ENCODE assay signal across 8 mouse cellular contexts in genomic region chr2:6167843-6168558, GRCm38 (mm10). TPM values are rescaled to one million over a fixed set of nuclear protein-coding genes. Genes with fewer than 3 reads are reported as not detected.
A peak's percentile ranks its signal among the peaks of the same experiment; 100 is the strongest.
DNase-seq lines count a peak whose midpoint lies in the region; ATAC-seq and TF ChIP-seq lines count a peak whose summit lies in the region.

No protein-coding gene starts in this region.

- ATAC-seq in granulocyte monocyte progenitor cell, adult 5-6 weeks (replicated peaks; ENCODE audit: poor library complexity, severe bottlenecking), result peak; percentile 44
- ATAC-seq in liver, embryonic 11.5 days (replicated peaks; ENCODE audit: low FRiP score), result peak; percentile 20; the same call in 1 of the 2 replicates
- ATAC-seq in neural tube, embryonic 15.5 days (ENCODE audit: low FRiP score), result peak; percentile 53; the same call in 1 of the 2 replicates

- no peaks in the 10 kb centered on the region for H3K79me3 ChIP-seq in C2C12 (ENCODE audit: low read depth)

- no peak overlapping the region for H3K27ac ChIP-seq in liver, embryonic 11.5 days (ENCODE audit: low read depth, low read length)
- no peak overlapping the region for H3K27ac ChIP-seq in neural tube, embryonic 15.5 days (replicated peaks)

- no peaks in the 10 kb centered on the region for H3K9me3 ChIP-seq in liver, embryonic 11.5 days (ENCODE audit: control insufficient read depth, low read length)
- no peaks in the 10 kb centered on the region for H3K9me3 ChIP-seq in neural tube, embryonic 15.5 days (replicated peaks)

- H3K79me2 ChIP-seq in C2C12 (ENCODE audit: control insufficient read depth, insufficient read depth), result no peaks in the 10 kb centered on the region

- H3K4me1 ChIP-seq in liver, embryonic 11.5 days (replicated peaks; ENCODE audit: control insufficient read depth, insufficient read depth, low read length), result no peaks in the 10 kb centered on the region
- no peaks in the 10 kb centered on the region for H3K4me1 ChIP-seq in neural tube, embryonic 15.5 days

- no peaks in the 10 kb centered on the region for H3K27me3 ChIP-seq in C2C12 (ENCODE audit: control insufficient read depth, insufficient read depth, insufficient read length)
- H3K27me3 ChIP-seq in liver, embryonic 11.5 days (replicated peaks; ENCODE audit: control insufficient read depth, insufficient read depth, low read length), result no peaks in the 10 kb centered on the region
- H3K27me3 ChIP-seq in neural tube, embryonic 15.5 days (replicated peaks), result no peaks in the 10 kb centered on the region

- peak; percentile 73 for DNase-seq in adrenal gland, adult 18-20 months (ENCODE audit: low spot score in 2 of 2)
- DNase-seq in embryo, embryonic 11 days, result peak; percentile 85
- peak; percentile 89 for DNase-seq in kidney, postnatal 10 days
- no peak for DNase-seq in liver, embryonic 11.5 days (ENCODE audit: low spot score)
- DNase-seq in thymus, postnatal 25 days, result peak; percentile 65

- H3K4me3 ChIP-seq in C2C12 (ENCODE audit: insufficient read depth, poor library complexity, severe bottlenecking), result no peak overlapping the region
- no peak overlapping the region for H3K4me3 ChIP-seq in liver, embryonic 11.5 days (ENCODE audit: low read depth, low read length)
- no peak overlapping the region for H3K4me3 ChIP-seq in neural tube, embryonic 15.5 days (replicated peaks)

- H3K4me2 ChIP-seq in liver, embryonic 11.5 days, result no peak overlapping the region
- H3K4me2 ChIP-seq in neural tube, embryonic 15.5 days, result no peak overlapping the region

- H3K36me3 ChIP-seq in C2C12 (ENCODE audit: control insufficient read depth, insufficient read depth), result no peaks in the 10 kb centered on the region
- H3K36me3 ChIP-seq in liver, embryonic 11.5 days (ENCODE audit: control insufficient read depth, insufficient read depth, low read length), result no peaks in the 10 kb centered on the region
- no peaks in the 10 kb centered on the region for H3K36me3 ChIP-seq in neural tube, embryonic 15.5 days

- 24% methylated on average over 5 of the region's 5 CpGs for WGBS in liver, embryonic 11.5 days
- 34% methylated on average over 5 of the region's 5 CpGs for WGBS in neural tube, embryonic 15.5 days

- no peak overlapping the region for H3ac ChIP-seq in C2C12 (ENCODE audit: control insufficient read depth, insufficient read length, low read depth)

- TF ChIP-seq CTCF in C2C12 (IDR thresholded peaks at IDR 0.05; ENCODE audit: control insufficient read depth, insufficient read depth, insufficient read length), result peak; percentile 39

- no peak overlapping the region for H3K9ac ChIP-seq in liver, embryonic 11.5 days (ENCODE audit: low read depth, low read length)
- H3K9ac ChIP-seq in neural tube, embryonic 15.5 days (replicated peaks), result no peak overlapping the region

TF ChIP-seq in C2C12, 6 proteins besides CTCF, POLR2A, EP300 and RAD21:
- no peak for TF ChIP-seq USF1 (IDR thresholded peaks at IDR 0.05; ENCODE audit: low read depth)

RNA-seq across cellular contexts. Expression of gene Proser2, which starts 38.0 kb away (rescaled TPM):
- 1.0 TPM for polyA plus RNA-seq in C2C12 (2012; fragmentation: generic; extraction: Trizol)
- 10 to 100 TPM; 14.0 to 21.6 TPM for total RNA-seq in adrenal gland, adult 18-20 months (2021)
- not detected in 2 replicates for total RNA-seq in granulocyte monocyte progenitor cell, adult 5-6 weeks (2014; fragmentation: Nextera tagmentation)
- not detected in 2 replicates for total RNA-seq in granulocyte monocyte progenitor cell, adult 5-6 weeks (2017)
- 8.9 and 10.3 TPM in 2 replicates for polyA plus RNA-seq in liver, embryonic 11.5 days (2014; fragmentation: Nextera tagmentation; extraction: Ambion mirVana)
- polyA plus RNA-seq in neural tube, embryonic 15.5 days (2015; fragmentation: Nextera tagmentation; extraction: Ambion mirVana), result 14.5 and 18.8 TPM in 2 replicates

RNA-seq across cellular contexts. Expression of gene Echdc3, which starts 44.8 kb away (rescaled TPM):
- 2.9 TPM for polyA plus RNA-seq in C2C12 (2012; fragmentation: generic; extraction: Trizol)
- 10 to 100 TPM; 46.9 to 75.4 TPM for total RNA-seq in adrenal gland, adult 18-20 months (2021)
- 2.4 and 4.1 TPM in 2 replicates for total RNA-seq in granulocyte monocyte progenitor cell, adult 5-6 weeks (2014; fragmentation: Nextera tagmentation)
- total RNA-seq in granulocyte monocyte progenitor cell, adult 5-6 weeks (2017), result 0.82 and 1.3 TPM in 2 replicates
- 5.3 and 6.4 TPM in 2 replicates for polyA plus RNA-seq in liver, embryonic 11.5 days (2014; fragmentation: Nextera tagmentation; extraction: Ambion mirVana)
- 1.3 and 3.2 TPM in 2 replicates for polyA plus RNA-seq in neural tube, embryonic 15.5 days (2015; fragmentation: Nextera tagmentation; extraction: Ambion mirVana)
